Mouse (Mus musculus) lung, postnatal 25 days (tissue): ENCODE measurements around the gene Ppargc1a.

Experiments
- DNase-seq: peaks from one replicate; pipeline ENCODE4 v3.0.0; 2022; ENCODE audit warnings: low spot score

Ppargc1a gene

GRCm38 (mm10) chr5:51552483-51553091, 14.9 kb downstream of the Ppargc1a start:
- DNase-seq, result peak; percentile 83

- peak; percentile 35 for DNase-seq
Measured at GRCm38 (mm10) chr5:51551852-51552482, 15.6 kb downstream of the Ppargc1a start.

- DNase-seq, result no peak
Measured at GRCm38 (mm10) chr5:51547442-51548035, 20.0 kb downstream of the Ppargc1a start.

GRCm38 (mm10) chr5:51546817-51547216, 20.7 kb downstream of the Ppargc1a start:
- DNase-seq, result no peak

- no peak for DNase-seq
Measured at GRCm38 (mm10) chr5:51545133-51546049, 22.1 kb downstream of the Ppargc1a start.

GRCm38 (mm10) chr5:51544141-51544735, 23.3 kb downstream of the Ppargc1a start:
- no peak for DNase-seq

GRCm38 (mm10) chr5:51541557-51541956, 26.0 kb downstream of the Ppargc1a start:
- DNase-seq, result no peak

- DNase-seq, result no peak
Measured at GRCm38 (mm10) chr5:51540816-51541215, 26.7 kb downstream of the Ppargc1a start.

- DNase-seq, result no peak
Measured at GRCm38 (mm10) chr5:51539563-51539962, 28.0 kb downstream of the Ppargc1a start.

GRCm38 (mm10) chr5:51538319-51538718, 29.2 kb downstream of the Ppargc1a start:
- DNase-seq, result no peak

- DNase-seq, result no peak
Measured at GRCm38 (mm10) chr5:51537646-51538030, 29.9 kb downstream of the Ppargc1a start.

- DNase-seq, result no peak
Measured at GRCm38 (mm10) chr5:51537009-51537645, 30.4 kb downstream of the Ppargc1a start.

- DNase-seq, result no peak
Measured at GRCm38 (mm10) chr5:51534456-51534855, 33.1 kb downstream of the Ppargc1a start.

GRCm38 (mm10) chr5:51531286-51531685, 36.2 kb downstream of the Ppargc1a start:
- DNase-seq, result no peak

GRCm38 (mm10) chr5:51529444-51529843, 38.1 kb downstream of the Ppargc1a start:
- DNase-seq, result no peak

GRCm38 (mm10) chr5:51528165-51528498, 39.4 kb downstream of the Ppargc1a start:
- no peak for DNase-seq

- DNase-seq, result no peak
Measured at GRCm38 (mm10) chr5:51527498-51528164, 39.9 kb downstream of the Ppargc1a start.

- DNase-seq, result no peak
Measured at GRCm38 (mm10) chr5:51525858-51526257, 41.7 kb downstream of the Ppargc1a start.

GRCm38 (mm10) chr5:51520807-51521206, 46.7 kb downstream of the Ppargc1a start:
- no peak for DNase-seq

GRCm38 (mm10) chr5:51517440-51518187, 49.9 kb downstream of the Ppargc1a start:
- DNase-seq, result no peak
